Mouse (Mus musculus) colon, adult 2 months (tissue): Measurements from ENCODE around the gene Mymk. TPM values are rescaled to one million over a fixed set of nuclear protein-coding genes. Genes with fewer than 3 reads are reported as not detected.

Source experiments
- polyA plus RNA-seq: library from polyadenylated mRNA; depleted of rRNA; stranded (reverse); fragments of >200 nt; gene quantifications from 2 replicates; pipeline ENCODE4 v1.2.3, GENCODE M21; 2012; rRNA removed

Gene Mymk
- 0.15 TPM in 1 of 2 replicates, not detected in the other for polyA plus RNA-seq

GRCm38 (mm10) chr2:27071978-27072377 lies at the start of gene Mymk:
Gene Mymk (minus strand): TSS chr2:27072179.

GRCm38 (mm10) chr2:27079152-27079584 lies 7.2 kb upstream of the Mymk start, which contains the start of gene Adamtsl2:
Gene Adamtsl2 (plus strand): TSS chr2:27079379.

GRCm38 (mm10) chr2:27027618-27028436 lies 44.2 kb downstream of the Mymk start, which contains the start of gene Slc2a6:
Gene Slc2a6 (minus strand): TSS chr2:27027998.

Other genes starting within 250 kb of the Mymk start
- gene Abo, start 207.2 kb downstream of the Mymk start, polyA plus RNA-seq = 8.0 and 11.1 TPM in 2 replicates
- gene Surf6, start 169.3 kb downstream of the Mymk start, polyA plus RNA-seq = 9.8 and 12.0 TPM in 2 replicates
- gene Med22, start 161.5 kb downstream of the Mymk start, polyA plus RNA-seq = 28.2 and 31.3 TPM in 2 replicates
- gene Rpl7a, start 161.4 kb downstream of the Mymk start, polyA plus RNA-seq = 592 and 833 TPM in 2 replicates
- gene Surf2, start 155.8 kb downstream of the Mymk start, polyA plus RNA-seq = 14.6 and 17.4 TPM in 2 replicates
- gene Surf1, start 155.6 kb downstream of the Mymk start, polyA plus RNA-seq = 72.4 and 73.6 TPM in 2 replicates
- gene Surf4, start 138.3 kb downstream of the Mymk start, polyA plus RNA-seq = 328 and 351 TPM in 2 replicates
- not detected in 2 replicates for gene Stkld1, start 138.1 kb downstream of the Mymk start, polyA plus RNA-seq
- gene Rexo4, start 107.8 kb downstream of the Mymk start, polyA plus RNA-seq = 14.1 and 14.4 TPM in 2 replicates
- 0.88 and 1.7 TPM in 2 replicates for gene Adamts13, start 98.8 kb downstream of the Mymk start, polyA plus RNA-seq
- gene Cacfd1, start 62.3 kb downstream of the Mymk start, polyA plus RNA-seq = 65.8 and 67.4 TPM in 2 replicates
- gene Slc2a6, start 44.2 kb downstream of the Mymk start, polyA plus RNA-seq = 5.1 and 7.4 TPM in 2 replicates
- 2.7 and 2.9 TPM in 2 replicates for gene Adamtsl2, start 7.2 kb upstream of the Mymk start, polyA plus RNA-seq
- 0.10 and 0.35 TPM in 2 replicates for gene Fam163b, start 70.3 kb upstream of the Mymk start, polyA plus RNA-seq
- 4.7 and 7.2 TPM in 2 replicates for gene Dbh, start 93.1 kb upstream of the Mymk start, polyA plus RNA-seq
- 9.7 and 14.3 TPM in 2 replicates for gene Sardh, start 176.2 kb upstream of the Mymk start, polyA plus RNA-seq